Mouse (Mus musculus): ENCODE data around the gene Fbxo46.
A peak's percentile ranks its signal among the peaks of the same experiment; 100 is the strongest.

Fbxo46 gene

GRCm38 (mm10) chr7:19093174-19093521 lies 26.5 kb upstream of the Fbxo46 start:
- peak; percentile 88 for DNase-seq (ENCODE audit: low read depth, low spot score)

GRCm38 (mm10) chr7:19093537-19094385 lies 25.9 kb upstream of the Fbxo46 start:
- peak; percentile 99 for DNase-seq (ENCODE audit: low read depth, low spot score)

- no peak for DNase-seq (ENCODE audit: low read depth, low spot score)
Measured at GRCm38 (mm10) chr7:19094471-19094825, 25.2 kb upstream of the Fbxo46 start, which contains the start of gene Six5. Gene Six5, plus strand, starts transcription at chr7:19094594.

- peak; percentile 60 for DNase-seq (ENCODE audit: low read depth, low spot score)
Measured at GRCm38 (mm10) chr7:19094826-19095750, 24.6 kb upstream of the Fbxo46 start.

- DNase-seq (ENCODE audit: low read depth, low spot score): peak; percentile 89
Measured at GRCm38 (mm10) chr7:19095751-19096110, 23.9 kb upstream of the Fbxo46 start.

GRCm38 (mm10) chr7:19096421-19096976 lies 23.2 kb upstream of the Fbxo46 start:
- no peak for DNase-seq (ENCODE audit: low read depth, low spot score)

GRCm38 (mm10) chr7:19097217-19097616 lies 22.4 kb upstream of the Fbxo46 start:
- DNase-seq (ENCODE audit: low read depth, low spot score): no peak

GRCm38 (mm10) chr7:19097863-19098262 lies 21.8 kb upstream of the Fbxo46 start:
- DNase-seq (ENCODE audit: low read depth, low spot score): no peak

GRCm38 (mm10) chr7:19098811-19099210 lies 20.8 kb upstream of the Fbxo46 start:
- DNase-seq (ENCODE audit: low read depth, low spot score): no peak

- no peak for DNase-seq (ENCODE audit: low read depth, low spot score)
Measured at GRCm38 (mm10) chr7:19100290-19100689, 19.4 kb upstream of the Fbxo46 start.

- no peak for DNase-seq (ENCODE audit: low read depth, low spot score)
Measured at GRCm38 (mm10) chr7:19103741-19104140, 15.9 kb upstream of the Fbxo46 start.

GRCm38 (mm10) chr7:19104486-19104885 lies 15.2 kb upstream of the Fbxo46 start:
- DNase-seq (ENCODE audit: low read depth, low spot score): no peak

- DNase-seq (ENCODE audit: low read depth, low spot score): no peak
Measured at GRCm38 (mm10) chr7:19107436-19107835, 12.2 kb upstream of the Fbxo46 start.

GRCm38 (mm10) chr7:19109565-19109964 lies 10.1 kb upstream of the Fbxo46 start:
- DNase-seq (ENCODE audit: low read depth, low spot score): no peak

GRCm38 (mm10) chr7:19118028-19118771 lies 1.5 kb upstream of the Fbxo46 start, which contains the start of gene Gm4969:
Gene Gm4969, minus strand, starts transcription at chr7:19118368.
- peak; percentile 67 for DNase-seq (ENCODE audit: low read depth, low spot score)

- no peak for DNase-seq (ENCODE audit: low read depth, low spot score)
Measured at GRCm38 (mm10) chr7:19119083-19119482, 576 bp upstream of the Fbxo46 start.

GRCm38 (mm10) chr7:19121686-19122085 lies 2.0 kb downstream of the Fbxo46 start:
- no peak for DNase-seq (ENCODE audit: low read depth, low spot score)

GRCm38 (mm10) chr7:19124713-19125112 lies 5.1 kb downstream of the Fbxo46 start:
- no peak for DNase-seq (ENCODE audit: low read depth, low spot score)

- DNase-seq (ENCODE audit: low read depth, low spot score): no peak
Measured at GRCm38 (mm10) chr7:19127744-19128143, 8.1 kb downstream of the Fbxo46 start.

GRCm38 (mm10) chr7:19129396-19129795 lies 9.7 kb downstream of the Fbxo46 start:
- DNase-seq (ENCODE audit: low read depth, low spot score): no peak

GRCm38 (mm10) chr7:19130657-19131056 lies 11.0 kb downstream of the Fbxo46 start:
- no peak for DNase-seq (ENCODE audit: low read depth, low spot score)

All from mesoderm, embryonic 11.5 days (tissue).